Mouse (Mus musculus) MEL (cell line): ENCODE results near the gene Mtmr10. TPM values are rescaled to one million over a fixed set of nuclear protein-coding genes. Genes with fewer than 3 reads are reported as not detected.

Source experiments
- DNase-seq: peaks from one replicate; pipeline ENCODE4 v3.0.0; 2011; ENCODE audit warnings: low read depth, low spot score
- H3K27ac ChIP-seq: 2 replicates; pipeline ENCODE4 v1.5.1; 2012; ENCODE audit warnings: low read depth, mild to moderate bottlenecking, control low read depth, low read length, moderate library complexity; ENCODE audit not compliant: control insufficient read depth
- H3K27me3 ChIP-seq, 2 experiments: fragments of 150-350 bp in 1 of 2; sonication (generic) in 1 of 2; 2 replicates each; pipeline ENCODE4 v1.6.1; 2012; ENCODE audit warnings: low read length in 2 of 2, mild to moderate bottlenecking in 2 of 2, improper control_type of control experiment in 1 of 2, moderate library complexity in 1 of 2; ENCODE audit not compliant: insufficient read depth in 2 of 2, control insufficient read depth in 1 of 2
- H3K36me3 ChIP-seq, 2 experiments: 2 replicates each; pipeline ENCODE4 v1.6.1; 2012 to 2014; ENCODE audit warnings: low read length in 2 of 2, improper control_type of control experiment in 1 of 2, inconsistent platforms in 1 of 2, mild to moderate bottlenecking in 1 of 2; ENCODE audit not compliant: insufficient read depth in 2 of 2, control insufficient read depth in 1 of 2
- H3K4me1 ChIP-seq, 2 experiments: fragments of 150-350 bp in 1 of 2; sonication (generic) in 1 of 2; 2 replicates each; pipeline ENCODE4 v1.6.1; 2012; ENCODE audit warnings: low read length in 2 of 2, improper control_type of control experiment in 1 of 2, mild to moderate bottlenecking in 1 of 2; ENCODE audit not compliant: insufficient read depth in 2 of 2, control insufficient read depth in 1 of 2
- H3K4me3 ChIP-seq, 2 experiments: fragments of 150-350 bp in 1 of 2; sonication (generic) in 1 of 2; 2 replicates each; pipeline ENCODE4 v1.5.1; 2012; ENCODE audit warnings: low read depth in 2 of 2, low read length in 2 of 2, mild to moderate bottlenecking in 2 of 2, moderate library complexity in 2 of 2, control low read depth in 1 of 2, improper control_type of control experiment in 1 of 2; ENCODE audit not compliant: control insufficient read depth in 1 of 2, insufficient read depth in 1 of 2
- H3K79me2 ChIP-seq: 2 replicates; pipeline ENCODE4 v1.6.1; 2012; ENCODE audit warnings: mild to moderate bottlenecking, low read length, moderate library complexity; ENCODE audit not compliant: control insufficient read depth, poor library complexity, insufficient read depth
- H3K9ac ChIP-seq: 2 replicates; pipeline ENCODE4 v1.6.1; 2012; ENCODE audit warnings: low read depth, mild to moderate bottlenecking, control low read depth, low read length, moderate library complexity; ENCODE audit not compliant: control insufficient read depth, poor library complexity, severe bottlenecking
- H3K9me3 ChIP-seq: fragments of 150-350 bp; sonication (generic); replicated peaks from 2 replicates; pipeline ENCODE4 v1.6.1; 2012; ENCODE audit warnings: mild to moderate bottlenecking, low read length, improper control_type of control experiment, moderate library complexity; ENCODE audit not compliant: insufficient read depth
- CHD2 ChIP-seq: IDR thresholded peaks from 2 replicates; pipeline ENCODE4 v1.6.1; 2011; ENCODE audit warnings: low read length, improper control_type of control experiment
- CTCF ChIP-seq, 3 experiments: IDR thresholded peaks in 2 of 3; conservative IDR thresholded peaks in 1 of 3; 2 replicates each; pipeline ENCODE4 v1.5.1; 2011 to 2012; ENCODE audit warnings: low read length in 3 of 3, low read depth in 2 of 3, mild to moderate bottlenecking in 2 of 3, improper control_type of control experiment in 1 of 3, inconsistent platforms in 1 of 3, mixed read lengths in 1 of 3, moderate library complexity in 1 of 3; ENCODE audit not compliant: control insufficient read depth in 1 of 3, insufficient read depth in 1 of 3, poor library complexity in 1 of 3, severe bottlenecking in 1 of 3
- ELF1 ChIP-seq: IDR thresholded peaks from 2 replicates; pipeline ENCODE4 v1.6.1; 2014; ENCODE audit warnings: low read depth, mild to moderate bottlenecking, inconsistent platforms, low read length, improper control_type of control experiment, moderate library complexity
- GABPA ChIP-seq: IDR thresholded peaks from 2 replicates; pipeline ENCODE4 v1.6.1; 2012; ENCODE audit warnings: low read depth, mild to moderate bottlenecking, inconsistent platforms, low read length, improper control_type of control experiment, moderate library complexity
- GATA1 ChIP-seq: IDR thresholded peaks from 2 replicates; pipeline ENCODE4 v1.6.1; 2011; ENCODE audit warnings: low read depth, low read length, improper control_type of control experiment
- JUND ChIP-seq: IDR thresholded peaks from 2 replicates; pipeline ENCODE4 v1.6.1; 2011; ENCODE audit warnings: low read depth, mild to moderate bottlenecking, improper control_type of control experiment, low read length
- MAFK ChIP-seq: IDR thresholded peaks from 2 replicates; pipeline ENCODE4 v1.6.1; 2011; ENCODE audit warnings: low read depth, mild to moderate bottlenecking, low read length, improper control_type of control experiment, borderline replicate concordance
- MAZ ChIP-seq: IDR thresholded peaks from 2 replicates; pipeline ENCODE4 v1.6.1; 2012; ENCODE audit warnings: low read depth, mild to moderate bottlenecking, inconsistent platforms, low read length, improper control_type of control experiment
- MEF2A ChIP-seq: IDR thresholded peaks from 2 replicates; pipeline ENCODE4 v1.6.1; 2014; ENCODE audit warnings: low read depth, mild to moderate bottlenecking, inconsistent platforms, low read length, improper control_type of control experiment; ENCODE audit not compliant: poor library complexity, insufficient replicate concordance, severe bottlenecking; ENCODE audit errors: extremely low read depth
- MXI1 ChIP-seq: IDR thresholded peaks from 2 replicates; pipeline ENCODE4 v1.6.1; 2011; ENCODE audit warnings: mild to moderate bottlenecking, low read depth, low read length, improper control_type of control experiment
- POLR2AphosphoS5 ChIP-seq: IDR thresholded peaks from 2 replicates; pipeline ENCODE4 v1.6.1; 2012; ENCODE audit warnings: low read depth, borderline replicate concordance, mild to moderate bottlenecking, inconsistent platforms, low read length, moderate library complexity, mixed read lengths
- RCOR1 ChIP-seq: IDR thresholded peaks from 2 replicates; pipeline ENCODE4 v1.6.1; 2012; ENCODE audit warnings: low read depth, mild to moderate bottlenecking, inconsistent platforms, low read length, improper control_type of control experiment
- SIN3A ChIP-seq: IDR thresholded peaks from 2 replicates; pipeline ENCODE4 v1.6.1; 2012; ENCODE audit warnings: low read length, improper control_type of control experiment, inconsistent platforms
- TBP ChIP-seq: IDR thresholded peaks from 2 replicates; pipeline ENCODE4 v1.8.0; 2011; ENCODE audit warnings: low read depth, low read length, improper control_type of control experiment
- UBTF ChIP-seq: IDR thresholded peaks from 2 replicates; pipeline ENCODE4 v1.6.1; 2012; ENCODE audit warnings: low read depth, mild to moderate bottlenecking, inconsistent platforms, low read length, improper control_type of control experiment, moderate library complexity, borderline replicate concordance; ENCODE audit not compliant: insufficient read depth
- ZC3H11A ChIP-seq: IDR thresholded peaks from 2 replicates; pipeline ENCODE4 v1.6.1; 2012; ENCODE audit warnings: low read depth, mild to moderate bottlenecking, inconsistent platforms, low read length, improper control_type of control experiment
- ZKSCAN1 ChIP-seq: IDR thresholded peaks from 2 replicates; pipeline ENCODE4 v1.6.1; 2012; ENCODE audit warnings: low read depth, mild to moderate bottlenecking, inconsistent platforms, low read length, improper control_type of control experiment, moderate library complexity
- ZMIZ1 ChIP-seq: IDR thresholded peaks from 2 replicates; pipeline ENCODE4 v1.6.1; 2012; ENCODE audit warnings: low read depth, mild to moderate bottlenecking, inconsistent platforms, low read length, improper control_type of control experiment, moderate library complexity
- polyA plus RNA-seq, 2 experiments: library from polyadenylated mRNA; stranded (reverse) in 1 of 2; unstranded in 1 of 2; fragments of >175 nt in 1 of 2; fragments of >200 nt in 1 of 2; gene quantifications; 2 replicates each; pipeline versions ENCODE4 v1.2.1 to v1.2.4; 2012; ENCODE audit warnings: low replicate concordance in 2 of 2, low read depth in 1 of 2; ENCODE audit not compliant: insufficient read length in 2 of 2, insufficient read depth in 1 of 2, missing spikeins in 1 of 2
- total RNA-seq: library from RNA; depleted of rRNA; stranded (reverse); fragments of 300-350 nt; gene quantifications from 2 replicates; pipeline ENCODE4 v1.2.3, GENCODE M21; 2012

Mtmr10 gene
- total and polyA plus RNA-seq, 3 experiments = 1.7 to 2.4 TPM; not detected in 1

GRCm38 (mm10) chr7:64327486-64327885, 40.0 kb downstream of the Mtmr10 start:
- Histone ChIP-seq H3K27ac (no peak overlapping the region), H3K4me1 (no peaks in the 10 kb centered on the region), H3K27me3 (no peaks in the 10 kb centered on the region), H3K4me3 (no peak overlapping the region), H3K36me3 (no peaks in the 10 kb centered on the region), H3K9me3 (no peaks in the 10 kb centered on the region), H3K79me2 (no peaks in the 10 kb centered on the region), H3K9ac (no peak overlapping the region)
- DNase-seq = no peak
- TF ChIP-seq RCOR1 (no peak), POLR2AphosphoS5 (no peak), ZMIZ1 (no peak), CTCF (IDR thresholded peaks at IDR 0.05 in 2 of 3, conservative IDR thresholded peaks at IDR 0.05 in 1 of 3; ENCODE audit: control insufficient read depth in 1 of 3, insufficient read depth in 1 of 3, low read depth in 2 of 3, low read length in 3 of 3, poor library complexity in 1 of 3, severe bottlenecking in 1 of 3) (no peak), GATA1 (no peak), ZC3H11A (no peak), MEF2A (no peak), MXI1 (no peak), JUND (no peak), TBP (no peak), ELF1 (no peak), UBTF (no peak), CHD2 (no peak), GABPA (no peak)

DNA sequence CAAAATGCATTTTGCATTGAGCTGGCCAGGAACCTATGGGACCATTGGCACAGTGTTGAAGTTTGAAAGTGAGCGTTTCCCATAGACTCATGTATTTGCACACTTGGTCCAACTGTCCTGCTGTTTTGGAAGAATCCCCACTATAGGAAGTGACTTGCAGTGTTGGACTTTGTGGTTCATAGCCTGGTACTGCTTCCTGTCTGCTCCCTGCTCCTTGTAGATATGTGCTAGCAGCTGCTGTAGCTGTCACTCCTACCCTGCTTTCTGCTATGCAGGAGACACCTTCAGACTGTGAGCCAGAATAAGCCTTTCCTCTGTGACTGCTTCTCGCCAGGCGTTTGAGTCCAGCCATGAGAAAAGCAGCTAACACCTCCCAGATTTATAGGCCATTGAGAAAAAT, 43.9 kb downstream of the Mtmr10 start:
- Histone ChIP-seq H3K27me3 (no peaks in the 10 kb centered on the region), H3K9me3 (no peaks in the 10 kb centered on the region), H3K9ac (no peak overlapping the region), H3K4me3 (no peak overlapping the region), H3K79me2 (no peaks in the 10 kb centered on the region), H3K4me1 (no peaks in the 10 kb centered on the region), H3K36me3 (no peaks in the 10 kb centered on the region), H3K27ac (no peak overlapping the region)
- DNase-seq = no peak
- TF ChIP-seq POLR2AphosphoS5 (no peak), JUND (no peak), MAZ (no peak)

DNA sequence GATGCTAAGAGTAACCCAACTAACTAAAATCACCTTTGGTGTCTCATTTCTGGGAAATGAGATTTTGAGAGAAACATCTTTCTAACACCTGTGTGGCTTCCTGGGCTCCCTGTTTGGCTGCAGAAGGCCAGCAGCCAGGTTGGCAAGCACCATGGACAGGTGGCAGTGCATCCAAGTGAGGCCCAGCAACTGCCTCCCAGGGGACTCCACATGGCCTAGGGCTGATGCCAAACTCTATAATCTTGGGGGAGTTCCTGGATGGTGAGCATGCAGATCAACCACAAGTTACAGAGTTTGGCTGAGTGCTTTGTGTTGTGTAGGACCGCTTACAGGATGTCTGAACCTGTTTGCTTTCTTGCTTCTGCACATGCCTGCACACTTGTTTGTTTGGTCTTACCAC, 45.2 kb downstream of the Mtmr10 start:
- H3K36me3 ChIP-seq = no peaks in the 10 kb centered on the region
- no peak overlapping the region for H3K27ac ChIP-seq
- H3K9ac ChIP-seq = no peak overlapping the region
- H3K4me3 ChIP-seq = no peak overlapping the region
- no peaks in the 10 kb centered on the region for H3K9me3 ChIP-seq
- TF ChIP-seq RCOR1 (no peak), ZMIZ1 (no peak), ZKSCAN1 (no peak), SIN3A (no peak), MAFK (no peak)
- no peaks in the 10 kb centered on the region for H3K27me3 ChIP-seq
- no peaks in the 10 kb centered on the region for H3K79me2 ChIP-seq
- H3K4me1 ChIP-seq = no peaks in the 10 kb centered on the region
- no peak for DNase-seq
